Mouse (Mus musculus) liver, postnatal 0 days (tissue): ENCODE data around the gene Emilin1.

Experiments
- CTCF ChIP-seq: sonication (generic); IDR thresholded peaks from 2 replicates; pipeline ENCODE4 v1.5.1; 2016; ENCODE audit warnings: antibody characterized with exemption, low read depth
- EP300 ChIP-seq: IDR thresholded peaks from 2 replicates; pipeline ENCODE4 v1.6.1; 2016; ENCODE audit warnings: antibody characterized with exemption, low read depth, mild to moderate bottlenecking

GRCm38 (mm10) chr5:30910481-30910880 is 2.7 kb upstream of the Emilin1 start:
- TF ChIP-seq CTCF (no peak), EP300 (no peak)
